Mouse (Mus musculus): ENCODE results near the gene Cacnb2.

Gene Cacnb2

GRCm38 (mm10) chr2:14861613-14862012, 258.7 kb downstream of the Cacnb2 start:
- in situ Hi-C loops (cut with MseI, MboI): loop anchor here in 1 of 2 experiments (25.0 kb wide), 1 partner anchor 176 kb away; the partner anchor contains the start of gene Arl5b

- in situ Hi-C loops (cut with MseI, MboI): loop anchor here in 1 of 2 experiments (25.0 kb wide), 1 partner anchor 174 kb away; the partner anchor contains the start of gene Arl5b
These were observed 260.1 kb downstream of the Cacnb2 start for GRCm38 (mm10) chr2:14862981-14863380.

DNA sequence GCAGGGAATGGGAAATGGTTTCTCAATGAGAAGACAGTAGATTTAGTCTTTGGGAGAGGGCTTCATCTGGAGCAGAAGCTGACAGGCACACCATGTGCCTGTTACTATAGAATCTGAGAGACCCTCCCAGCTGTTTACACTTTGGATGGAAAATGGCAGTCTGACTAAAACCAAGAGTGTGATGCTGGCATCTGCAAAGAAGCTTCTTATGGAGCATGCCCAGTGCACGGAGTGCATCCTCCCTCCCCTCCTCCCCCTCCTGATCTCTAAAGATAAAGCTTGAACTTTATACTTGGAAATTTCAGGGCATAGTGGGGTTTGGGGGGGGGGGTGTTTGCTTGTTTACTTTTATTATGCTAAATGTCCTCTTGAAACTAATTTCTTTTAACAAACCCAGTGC, 270.2 kb downstream of the Cacnb2 start:
- in situ Hi-C loops (cut with MseI, MboI): loop anchor here in 1 of 2 experiments (25.0 kb wide), 1 partner anchor 164 kb away; the partner anchor contains the start of gene Arl5b

DNA sequence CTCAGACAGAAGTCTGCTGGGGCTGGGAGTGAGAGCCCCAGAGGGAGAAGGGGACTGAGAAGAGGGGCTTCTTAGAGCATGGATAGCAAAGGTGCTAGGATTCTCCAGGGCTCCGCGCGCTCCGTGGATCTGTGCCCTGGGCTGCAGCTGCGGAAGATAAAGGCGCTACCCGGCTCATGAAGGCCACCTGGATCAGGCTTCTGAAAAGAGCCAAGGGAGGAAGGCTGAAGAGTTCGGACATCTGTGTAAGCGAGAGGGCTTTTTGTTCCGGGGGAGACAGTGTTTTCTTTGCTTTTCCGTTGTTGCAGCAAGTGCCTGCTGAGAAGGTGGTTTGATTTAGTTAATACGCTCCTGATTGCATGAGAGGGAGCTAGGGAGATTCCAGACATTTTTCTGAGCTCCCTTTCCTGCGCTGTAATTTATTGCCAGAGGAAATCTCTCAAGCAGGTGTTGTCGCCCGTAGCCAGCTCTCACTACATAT, 270.9 kb downstream of the Cacnb2 start:
- in situ Hi-C loops (cut with MseI, MboI): loop anchor here in 1 of 2 experiments (25.0 kb wide), 1 partner anchor 164 kb away; the partner anchor contains the start of gene Arl5b

- in situ Hi-C loops (cut with MseI, MboI): loop anchor here in 1 of 2 experiments (25.0 kb wide), 1 partner anchor 163 kb away; the partner anchor contains the start of gene Arl5b
These were observed 271.6 kb downstream of the Cacnb2 start for GRCm38 (mm10) chr2:14874281-14875037.

- in situ Hi-C loops (cut with MseI, MboI): no loop called here
These were observed 272.2 kb downstream of the Cacnb2 start for GRCm38 (mm10) chr2:14875121-14875520.

DNA sequence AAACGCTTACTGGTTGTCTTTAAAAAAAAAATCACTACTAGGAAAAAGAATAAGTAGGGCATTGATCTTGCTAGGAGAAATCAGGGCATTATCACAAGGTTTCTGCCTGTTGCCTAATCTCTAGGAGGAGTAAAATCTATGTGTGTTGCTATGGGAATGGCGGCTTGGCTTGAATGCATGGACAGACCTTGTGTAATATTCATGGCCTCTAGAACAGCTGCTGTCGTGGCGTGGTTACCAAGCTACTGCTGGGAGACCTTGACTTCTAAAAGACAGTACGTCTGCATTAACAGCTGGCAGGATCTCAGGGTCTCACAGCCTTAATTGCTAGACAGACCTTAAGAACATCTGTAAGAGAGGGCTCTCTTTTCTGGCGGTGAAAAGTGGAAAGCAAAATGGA, 272.7 kb downstream of the Cacnb2 start:
- in situ Hi-C loops (cut with MseI, MboI): no loop called here

- in situ Hi-C loops (cut with MseI, MboI): no loop called here
These were observed 276.1 kb downstream of the Cacnb2 start for GRCm38 (mm10) chr2:14878953-14879352.

- in situ Hi-C loops (cut with MseI, MboI): no loop called here
These were observed 280.6 kb downstream of the Cacnb2 start for GRCm38 (mm10) chr2:14883460-14883859.

GRCm38 (mm10) chr2:14888406-14889195, 285.7 kb downstream of the Cacnb2 start:
- in situ Hi-C loops (cut with MseI, MboI): no loop called here

GRCm38 (mm10) chr2:14903837-14904236, 300.9 kb downstream of the Cacnb2 start:
- in situ Hi-C loops (cut with MseI, MboI): no loop called here

DNA sequence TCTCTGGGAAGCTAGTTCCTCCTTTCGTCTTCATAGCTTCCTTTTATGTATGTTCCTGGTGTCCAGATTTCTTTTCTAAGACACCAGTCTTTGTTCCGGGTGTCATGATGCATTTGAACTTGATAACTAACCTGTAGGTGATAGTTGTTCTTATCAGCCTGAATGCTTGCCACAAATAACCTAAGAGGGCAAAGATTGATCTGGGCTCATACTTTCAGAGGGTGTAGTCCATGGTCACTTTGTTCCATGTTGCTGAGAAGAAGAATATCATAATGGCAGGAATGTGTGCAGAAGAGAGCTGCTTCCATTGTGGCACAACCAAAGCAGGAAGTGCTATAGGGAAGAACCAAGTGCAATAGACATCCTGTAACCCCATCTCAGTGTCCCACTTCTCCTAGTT, 302.0 kb downstream of the Cacnb2 start:
- in situ Hi-C loops (cut with MseI, MboI): no loop called here

GRCm38 (mm10) chr2:14907124-14907925, 304.4 kb downstream of the Cacnb2 start:
- in situ Hi-C loops (cut with MseI, MboI): no loop called here

DNA sequence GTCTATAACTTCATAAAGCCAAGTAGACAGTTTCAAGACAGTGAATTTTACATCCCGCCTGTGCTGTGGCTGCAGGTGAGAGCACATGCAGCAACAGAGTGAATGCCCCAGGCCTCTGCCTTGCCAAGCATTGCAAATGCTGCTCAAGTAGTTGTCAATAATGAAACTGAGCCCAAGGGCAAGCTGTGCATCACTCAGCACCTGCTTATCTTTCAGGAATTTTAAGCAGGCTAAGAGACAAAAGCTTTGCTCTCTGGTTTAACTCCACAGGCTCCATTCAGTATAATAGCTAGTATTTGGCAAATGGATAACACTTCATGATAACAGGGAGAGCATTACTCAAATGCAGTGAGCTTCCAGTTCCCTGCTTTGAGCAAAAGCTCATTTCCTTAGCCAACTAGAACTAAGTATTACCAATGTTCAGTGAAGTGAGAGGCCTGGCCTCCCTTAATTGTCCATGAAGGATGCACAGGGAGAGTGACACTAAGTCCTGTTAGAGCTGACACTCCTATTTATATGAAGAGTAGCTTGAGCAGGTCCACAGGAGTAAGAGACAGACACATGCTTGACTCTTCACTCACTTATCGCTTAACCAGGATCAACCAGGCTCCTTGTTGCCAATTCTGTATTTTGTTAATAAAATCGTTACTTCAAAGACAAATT, 314.8 kb downstream of the Cacnb2 start:
- in situ Hi-C loops (cut with MseI, MboI): no loop called here

- in situ Hi-C loops (cut with MseI, MboI): no loop called here
These were observed 327.0 kb downstream of the Cacnb2 start for GRCm38 (mm10) chr2:14929866-14930265.

DNA sequence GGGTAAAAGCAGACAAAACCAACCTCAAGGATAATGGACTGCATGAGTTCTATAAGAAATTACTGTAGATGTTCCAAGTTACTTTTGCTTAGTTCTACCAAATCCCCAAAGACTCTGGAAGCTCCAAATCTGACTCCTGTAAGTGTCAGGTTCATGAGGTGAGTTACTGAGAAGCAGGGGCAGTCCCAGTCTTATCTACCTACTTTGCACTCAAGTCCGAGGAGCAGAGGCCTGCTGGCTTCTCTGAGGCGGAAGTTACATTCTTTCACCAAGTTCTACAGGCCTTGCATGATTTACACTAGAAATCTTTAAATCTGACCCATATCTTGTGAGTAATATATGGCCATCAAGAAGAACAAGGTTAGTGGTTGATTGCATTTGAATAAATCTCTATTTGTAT, 329.1 kb downstream of the Cacnb2 start:
- in situ Hi-C loops (cut with MseI, MboI): no loop called here

- in situ Hi-C loops (cut with MseI, MboI): no loop called here
These were observed 333.6 kb downstream of the Cacnb2 start for GRCm38 (mm10) chr2:14936492-14936891.

DNA sequence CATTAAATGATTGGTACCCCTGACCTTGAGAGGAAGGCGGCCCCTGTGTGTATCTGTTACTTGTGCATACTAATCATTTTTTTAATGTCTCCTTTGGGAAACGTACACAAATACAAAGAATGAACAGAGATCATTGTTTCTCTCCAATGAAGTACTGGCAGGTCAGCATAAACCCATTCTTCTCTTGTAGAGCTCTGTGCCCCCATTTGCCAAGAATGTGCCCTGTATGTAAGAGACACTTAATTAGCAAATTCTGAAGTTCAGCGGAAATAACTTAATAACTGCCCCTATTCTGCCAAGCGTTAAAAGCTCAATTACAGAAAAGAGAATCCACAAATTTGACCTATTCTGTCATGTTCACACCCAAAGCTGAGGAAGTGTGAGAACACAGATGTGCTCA, 339.4 kb downstream of the Cacnb2 start:
- in situ Hi-C loops (cut with MseI, MboI): no loop called here

DNA sequence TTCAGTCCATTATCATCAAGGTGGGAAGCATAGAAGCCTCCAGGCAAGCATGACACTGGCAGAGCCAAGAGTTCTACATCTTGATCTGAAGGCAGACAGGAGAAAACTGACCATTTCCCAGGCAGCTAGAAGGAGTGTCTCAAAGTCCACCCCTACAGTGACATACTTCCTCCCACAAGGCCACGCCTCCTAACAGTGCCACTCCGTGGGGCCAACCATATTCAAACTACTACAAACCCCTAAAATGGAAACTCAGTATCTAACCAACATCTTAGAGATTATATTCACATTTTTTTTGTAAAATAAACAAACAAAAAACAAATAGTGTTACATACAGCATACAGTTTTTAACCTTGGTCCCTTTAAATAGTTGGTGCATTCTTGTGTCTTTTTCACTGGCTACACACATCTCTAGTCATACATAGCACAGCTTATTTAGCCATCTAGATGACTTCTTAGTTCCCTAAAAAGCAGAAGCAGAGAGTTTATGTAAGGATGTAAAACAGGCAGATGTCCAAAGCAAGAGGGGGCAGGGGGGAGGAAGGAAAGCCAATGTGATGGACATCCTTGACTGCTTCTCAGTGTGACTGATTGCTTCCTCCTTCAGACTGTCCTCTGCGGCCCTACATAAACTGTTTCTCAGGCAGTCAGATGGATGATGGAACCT, 340.9 kb downstream of the Cacnb2 start:
- in situ Hi-C loops (cut with MseI, MboI): no loop called here

DNA sequence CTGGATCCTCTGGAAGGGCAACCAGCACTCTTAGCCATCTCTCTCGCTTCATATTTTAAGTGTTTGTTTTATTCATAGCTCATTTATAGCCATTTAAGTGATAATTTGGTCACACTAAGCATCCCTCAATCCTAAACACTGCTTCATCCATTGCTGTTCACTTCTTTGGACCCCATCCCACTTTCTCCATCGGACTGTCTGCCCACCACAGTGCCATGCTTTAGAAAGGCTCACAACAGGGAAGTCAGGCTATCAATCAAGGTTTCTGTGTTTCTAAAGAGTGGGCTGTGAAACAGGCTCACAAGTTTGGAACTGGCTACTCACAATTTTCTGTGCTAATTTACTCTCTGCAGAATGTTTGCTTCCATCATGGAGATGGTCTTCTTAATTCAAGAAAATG, 350.2 kb downstream of the Cacnb2 start:
- in situ Hi-C loops (cut with MseI, MboI): no loop called here
